Mouse (Mus musculus) midbrain, embryonic 11.5 days (tissue): ENCODE measurements around the gene Sos1. TPM values are rescaled to one million over a fixed set of nuclear protein-coding genes. Genes with fewer than 3 reads are reported as not detected.
A peak's percentile ranks its signal among the peaks of the same experiment; 100 is the strongest.

Source experiments
- ATAC-seq: fragments of 200-750 bp; cut with Nextera tagmentation; 2 replicates; pipeline ENCODE4 v1.8.0; 2017; ENCODE audit warnings: moderate TSS enrichment, moderate library complexity; ENCODE audit not compliant: low FRiP score
- DNase-seq: peaks from one replicate; pipeline ENCODE4 v3.0.0; 2015; ENCODE audit warnings: low spot score; ENCODE audit errors: missing footprints
- H3K27ac ChIP-seq: fragments of 300-500 bp; sonication (generic); 2 replicates; pipeline ENCODE4 v1.5.1; 2014; ENCODE audit warnings: low read depth, low read length
- H3K27me3 ChIP-seq: fragments of 300-500 bp; sonication (generic); 2 replicates; pipeline ENCODE4 v1.6.1; 2014; ENCODE audit warnings: mild to moderate bottlenecking, low read length, moderate library complexity, mixed read lengths; ENCODE audit not compliant: control insufficient read depth, insufficient read depth
- H3K36me3 ChIP-seq: fragments of 300-500 bp; sonication (generic); 2 replicates; pipeline ENCODE4 v1.6.1; 2014; ENCODE audit warnings: mild to moderate bottlenecking, low read length, moderate library complexity, mixed read lengths; ENCODE audit not compliant: control insufficient read depth, insufficient read depth
- H3K4me1 ChIP-seq: fragments of 300-500 bp; sonication (generic); 2 replicates; pipeline ENCODE4 v1.6.1; 2014; ENCODE audit warnings: low read length; ENCODE audit not compliant: control insufficient read depth, insufficient read depth
- H3K4me2 ChIP-seq: fragments of 300-500 bp; sonication (generic); 2 replicates; pipeline ENCODE4 v1.6.1; 2014; ENCODE audit warnings: mild to moderate bottlenecking, moderate library complexity
- H3K4me3 ChIP-seq: fragments of 300-500 bp; sonication (generic); 2 replicates; pipeline ENCODE4 v1.5.1; 2014; ENCODE audit warnings: low read depth, low read length
- H3K9ac ChIP-seq: fragments of 300-500 bp; sonication (generic); 2 replicates; pipeline ENCODE4 v1.6.1; 2014; ENCODE audit warnings: low read length
- H3K9me3 ChIP-seq: fragments of 300-500 bp; sonication (generic); 2 replicates; pipeline ENCODE4 v1.6.1; 2016; ENCODE audit warnings: low read length; ENCODE audit not compliant: control insufficient read depth
- WGBS: fragments of 180-500 bp; shearing (Covaris S2); extraction: QIAGEN DNeasy Blood & Tissue Kit; methylation state at CpG from one replicate; pipeline ENCODE4 v1.1.7; 2014; 5-methylcytosine and 5-hydroxymethylcytosine counted together
- polyA plus RNA-seq: library from polyadenylated mRNA; unstranded; fragments of >200 nt; fragmentation: Nextera tagmentation; extraction: Ambion mirVana; gene quantifications from 2 replicates; pipeline ENCODE4 v1.2.1, GENCODE M21; 2014

The Sos1 gene
- polyA plus RNA-seq, 1 experiment from 2014 or later = 8.9 TPM

GRCm38 (mm10) chr17:80498600-80499268, 18.5 kb upstream of the Sos1 start:
- no peak for ATAC-seq
- Histone ChIP-seq H3K27ac (no peak overlapping the region), H3K4me3 (no peak overlapping the region), H3K27me3 (no peaks in the 10 kb centered on the region), H3K9ac (no peak overlapping the region), H3K4me1 (no peaks in the 10 kb centered on the region), H3K9me3 (no peaks in the 10 kb centered on the region), H3K4me2 (no peak overlapping the region), H3K36me3 (no peaks in the 10 kb centered on the region)
- DNase-seq = no peak
- WGBS = 64% methylated on average over 11 of the region's 11 CpGs

GRCm38 (mm10) chr17:80497183-80497601, 16.9 kb upstream of the Sos1 start:
- WGBS = 47% methylated on average over 9 of the region's 9 CpGs
- Histone ChIP-seq H3K27ac (no peak overlapping the region), H3K4me1 (no peaks in the 10 kb centered on the region), H3K36me3 (no peaks in the 10 kb centered on the region), H3K27me3 (no peaks in the 10 kb centered on the region), H3K4me2 (no peak overlapping the region), H3K9me3 (no peaks in the 10 kb centered on the region), H3K4me3 (no peak overlapping the region), H3K9ac (no peak overlapping the region)
- ATAC-seq = peak; percentile 76
- no peak for DNase-seq

GRCm38 (mm10) chr17:80496607-80497170, 16.4 kb upstream of the Sos1 start:
- H3K36me3 ChIP-seq = no peaks in the 10 kb centered on the region
- H3K4me2 ChIP-seq = no peak overlapping the region
- no peak for DNase-seq
- WGBS = 84% methylated on average over 8 of the region's 8 CpGs
- H3K9ac ChIP-seq = no peak overlapping the region
- no peaks in the 10 kb centered on the region for H3K4me1 ChIP-seq
- ATAC-seq = no peak
- no peak overlapping the region for H3K27ac ChIP-seq
- H3K9me3 ChIP-seq = no peaks in the 10 kb centered on the region
- H3K4me3 ChIP-seq = no peak overlapping the region
- no peaks in the 10 kb centered on the region for H3K27me3 ChIP-seq

- no peaks in the 10 kb centered on the region for H3K36me3 ChIP-seq
- H3K9ac ChIP-seq = no peak overlapping the region
- WGBS = 84% methylated on average over 6 of the region's 6 CpGs
These were observed 15.9 kb upstream of the Sos1 start for GRCm38 (mm10) chr17:80496185-80496584.

GRCm38 (mm10) chr17:80493891-80494290, 13.6 kb upstream of the Sos1 start:
- Histone ChIP-seq H3K4me3 (no peak overlapping the region), H3K4me2 (no peak overlapping the region), H3K36me3 (no peaks in the 10 kb centered on the region), H3K9me3 (no peaks in the 10 kb centered on the region), H3K9ac (no peak overlapping the region), H3K4me1 (no peaks in the 10 kb centered on the region), H3K27me3 (no peaks in the 10 kb centered on the region), H3K27ac (no peak overlapping the region)
- no peak for DNase-seq
- no peak for ATAC-seq
- 85% methylated on average over 1 of the region's 1 CpGs for WGBS

More at GRCm38 (mm10) chr17:80496185-80496584, 15.9 kb upstream of the Sos1 start:
- H3K27ac ChIP-seq = no peak overlapping the region
- no peak overlapping the region for H3K4me3 ChIP-seq
- ATAC-seq (no peak), DNase-seq (no peak)
- H3K27me3 ChIP-seq = no peaks in the 10 kb centered on the region
- H3K4me1 ChIP-seq = no peaks in the 10 kb centered on the region
- H3K4me2 ChIP-seq = no peak overlapping the region
- no peaks in the 10 kb centered on the region for H3K9me3 ChIP-seq

- no peak overlapping the region for H3K9ac ChIP-seq
- H3K9me3 ChIP-seq = no peaks in the 10 kb centered on the region
- ATAC-seq = no peak
- no peaks in the 10 kb centered on the region for H3K36me3 ChIP-seq
- WGBS = 93% methylated on average over 4 of the region's 4 CpGs
- no peak overlapping the region for H3K27ac ChIP-seq
- H3K4me1 ChIP-seq = no peaks in the 10 kb centered on the region
- DNase-seq = no peak
- no peaks in the 10 kb centered on the region for H3K27me3 ChIP-seq
- no peak overlapping the region for H3K4me2 ChIP-seq
- no peak overlapping the region for H3K4me3 ChIP-seq
These were observed 12.6 kb upstream of the Sos1 start for GRCm38 (mm10) chr17:80492811-80493210.

- ATAC-seq = no peak
- no peaks in the 10 kb centered on the region for H3K4me1 ChIP-seq
- H3K36me3 ChIP-seq = no peaks in the 10 kb centered on the region
- no peaks in the 10 kb centered on the region for H3K9me3 ChIP-seq
- no peak overlapping the region for H3K27ac ChIP-seq
- whole genome bisulfite sequencing = 99% methylated on average over 4 of the region's 4 CpGs
- H3K27me3 ChIP-seq = no peaks in the 10 kb centered on the region
- H3K4me2 ChIP-seq = no peak overlapping the region
- H3K4me3 ChIP-seq = no peak overlapping the region
- H3K9ac ChIP-seq = no peak overlapping the region
- peak; percentile 17 for DNase-seq
These were observed 12.0 kb upstream of the Sos1 start for GRCm38 (mm10) chr17:80492274-80492673.

GRCm38 (mm10) chr17:80490166-80490565, 9.9 kb upstream of the Sos1 start:
- WGBS = 73% methylated on average over 5 of the region's 5 CpGs
- DNase-seq = no peak
- H3K27me3 ChIP-seq = no peaks in the 10 kb centered on the region
- H3K27ac ChIP-seq = no peak overlapping the region
- H3K4me3 ChIP-seq = no peak overlapping the region
- no peak overlapping the region for H3K9ac ChIP-seq
- H3K4me2 ChIP-seq = no peak overlapping the region
- no peaks in the 10 kb centered on the region for H3K4me1 ChIP-seq
- H3K36me3 ChIP-seq = no peaks in the 10 kb centered on the region
- H3K9me3 ChIP-seq = no peaks in the 10 kb centered on the region
- ATAC-seq = no peak

- WGBS = 85% methylated on average over 3 of the region's 3 CpGs
- H3K9ac ChIP-seq = no peak overlapping the region
- H3K4me2 ChIP-seq = no peak overlapping the region
- DNase-seq (no peak), ATAC-seq (no peak)
- no peaks in the 10 kb centered on the region for H3K36me3 ChIP-seq
- H3K4me1 ChIP-seq = no peaks in the 10 kb centered on the region
- no peak overlapping the region for H3K4me3 ChIP-seq
- H3K9me3 ChIP-seq = no peaks in the 10 kb centered on the region
- H3K27ac ChIP-seq = no peak overlapping the region
- no peaks in the 10 kb centered on the region for H3K27me3 ChIP-seq
These were observed 8.7 kb upstream of the Sos1 start for GRCm38 (mm10) chr17:80488918-80489317.
